Mouse (Mus musculus) intestine, embryonic 14.5 days (tissue): Measurements from ENCODE around the gene Krt33b. TPM values are rescaled to one million over a fixed set of nuclear protein-coding genes. Genes with fewer than 3 reads are reported as not detected.

Source experiments
- ATAC-seq: fragments of 200-750 bp; cut with Nextera tagmentation; replicated peaks from 2 replicates; pipeline ENCODE4 v1.8.0; 2017; ENCODE audit warnings: low read depth, moderate number of reproducible peaks, moderate TSS enrichment, moderate library complexity; ENCODE audit not compliant: low FRiP score, low TSS enrichment
- DNase-seq: peaks from one replicate; pipeline ENCODE4 v3.0.0-alpha.2; 2018; ENCODE audit warnings: low spot score
- H3K27ac ChIP-seq: fragments of 300-500 bp; sonication (generic); 2 replicates; pipeline ENCODE4 v1.5.1; 2014; ENCODE audit warnings: low read depth, mild to moderate bottlenecking, control low read depth
- H3K27me3 ChIP-seq: fragments of 300-500 bp; sonication (generic); replicated peaks from 2 replicates; pipeline ENCODE4 v1.6.1; 2014; ENCODE audit warnings: low read length, control low read depth; ENCODE audit not compliant: control insufficient read depth, insufficient read depth
- H3K36me3 ChIP-seq: fragments of 300-500 bp; sonication (generic); 2 replicates; pipeline ENCODE4 v1.6.1; 2014; ENCODE audit warnings: low read length, control low read depth; ENCODE audit not compliant: control insufficient read depth, insufficient read depth
- H3K4me1 ChIP-seq: fragments of 300-500 bp; sonication (generic); replicated peaks from 2 replicates; pipeline ENCODE4 v1.6.1; 2014; ENCODE audit warnings: low read length, control low read depth, mixed read lengths; ENCODE audit not compliant: control insufficient read depth, insufficient read depth
- H3K4me2 ChIP-seq: fragments of 300-500 bp; sonication (generic); 2 replicates; pipeline ENCODE4 v1.6.1; 2014; ENCODE audit warnings: low read length
- H3K4me3 ChIP-seq: fragments of 300-500 bp; sonication (generic); 2 replicates; pipeline ENCODE4 v1.5.1; 2014; ENCODE audit warnings: low read depth, low read length, control low read depth, mixed read lengths
- H3K9ac ChIP-seq: fragments of 300-500 bp; sonication (generic); 2 replicates; pipeline ENCODE4 v1.6.1; 2014; ENCODE audit warnings: mild to moderate bottlenecking, low read length
- H3K9me3 ChIP-seq: fragments of 300-500 bp; sonication (generic); 2 replicates; pipeline ENCODE4 v1.6.1; 2016; ENCODE audit warnings: low read length, control low read depth; ENCODE audit not compliant: control insufficient read depth
- WGBS: fragments of 180-500 bp; shearing (Covaris S2); extraction: QIAGEN DNeasy Blood & Tissue Kit; methylation state at CpG from one replicate; pipeline ENCODE4 v1.1.7; 2014; 5-methylcytosine and 5-hydroxymethylcytosine counted together
- polyA plus RNA-seq: library from polyadenylated mRNA; unstranded; fragments of >200 nt; fragmentation: Nextera tagmentation; extraction: Ambion mirVana; gene quantifications from 2 replicates; pipeline ENCODE4 v1.2.1, GENCODE M21; 2014

Gene Krt33b
- polyA plus RNA-seq, 1 experiment from 2014 or later, result not detected

DNA sequence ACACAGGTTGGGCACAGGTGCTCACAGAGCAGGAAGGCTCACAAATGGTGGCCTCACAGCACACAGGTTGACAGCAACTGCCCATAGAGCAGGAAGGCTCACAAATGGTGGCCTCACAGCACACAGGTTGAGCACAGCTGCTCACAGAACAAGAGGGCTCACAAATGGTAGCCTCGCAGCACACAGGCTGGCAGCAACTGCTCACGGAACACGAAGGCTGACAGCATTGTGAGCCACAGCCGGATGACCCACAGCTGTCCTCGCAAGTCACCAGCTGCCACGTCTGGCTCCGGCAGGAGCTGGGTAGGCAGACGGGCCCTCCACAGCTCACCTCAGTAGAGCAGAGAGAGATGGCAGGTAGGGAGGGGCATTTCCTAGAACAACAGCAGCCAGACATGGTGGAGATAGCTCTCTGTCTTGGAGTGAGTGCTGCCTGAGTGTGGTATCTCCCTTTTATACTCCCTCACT lies 43.5 kb downstream of the Krt33b start, which contains the start of gene Krtap16-1:
TSS of gene Krtap16-1 (minus strand) at position 418 of the 468 bp plus-strand sequence.
- H3K4me1 ChIP-seq, result no peaks in the 10 kb centered on the region
- H3K9ac ChIP-seq, result no peak within 1 kb of the TSS
- no peak for ATAC-seq
- H3K27ac ChIP-seq, result no peak within 1 kb of the TSS
- no peaks in the 10 kb centered on the region for H3K36me3 ChIP-seq
- DNase-seq, result no peak
- H3K4me3 ChIP-seq, result no peak within 1 kb of the TSS
- H3K27me3 ChIP-seq, result no peaks in the 10 kb centered on the region
- 84% methylated on average over 8 of the region's 8 CpGs for WGBS
- no peak within 1 kb of the TSS for H3K4me2 ChIP-seq
- no peaks in the 10 kb centered on the region for H3K9me3 ChIP-seq

DNA sequence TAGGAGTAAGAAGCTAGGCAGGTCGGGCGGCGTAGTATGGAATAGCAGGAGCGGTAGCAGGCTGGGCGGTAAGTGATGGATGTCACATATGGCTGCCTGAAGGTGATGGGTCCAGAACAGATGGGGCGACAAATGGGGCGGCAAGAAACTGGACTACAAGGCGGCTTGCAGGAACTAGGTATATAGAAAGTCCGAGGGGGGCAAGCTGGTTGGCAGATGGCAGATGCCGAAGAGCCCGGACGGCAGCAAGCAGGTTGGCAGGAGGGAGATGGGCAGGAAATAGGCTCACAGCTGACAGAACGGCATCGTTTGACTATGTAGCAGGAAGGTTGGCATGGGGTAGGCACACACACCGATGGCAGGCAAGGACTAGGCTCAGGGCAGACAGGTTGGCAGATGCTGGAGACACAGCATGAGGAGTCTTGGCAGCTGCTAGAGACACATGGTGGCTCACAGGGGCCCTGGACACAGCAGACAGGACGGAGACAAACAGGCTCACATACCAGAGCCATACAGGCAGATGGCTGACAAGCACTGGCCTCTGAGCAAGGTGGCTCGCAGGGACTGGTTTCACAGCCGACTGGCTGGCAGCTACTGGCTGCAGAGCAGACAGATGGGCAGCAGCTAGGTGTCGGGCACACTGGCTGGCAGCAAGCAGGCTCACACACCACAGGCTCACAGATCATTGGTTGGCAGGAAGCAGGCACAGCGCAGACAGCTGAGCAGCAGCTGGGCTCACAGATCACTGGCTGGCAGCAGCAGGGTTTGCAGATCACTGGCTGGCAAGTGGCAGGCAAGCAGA lies 44.2 kb downstream of the Krt33b start:
- DNase-seq, result no peak
- Histone ChIP-seq H3K36me3 (no peaks in the 10 kb centered on the region), H3K4me2 (no peak overlapping the region), H3K27ac (no peak overlapping the region), H3K4me1 (no peaks in the 10 kb centered on the region), H3K9ac (no peak overlapping the region), H3K9me3 (no peaks in the 10 kb centered on the region), H3K27me3 (no peaks in the 10 kb centered on the region), H3K4me3 (no peak overlapping the region)
- ATAC-seq, result no peak
- 81% methylated on average over 20 of the region's 20 CpGs for WGBS

DNA sequence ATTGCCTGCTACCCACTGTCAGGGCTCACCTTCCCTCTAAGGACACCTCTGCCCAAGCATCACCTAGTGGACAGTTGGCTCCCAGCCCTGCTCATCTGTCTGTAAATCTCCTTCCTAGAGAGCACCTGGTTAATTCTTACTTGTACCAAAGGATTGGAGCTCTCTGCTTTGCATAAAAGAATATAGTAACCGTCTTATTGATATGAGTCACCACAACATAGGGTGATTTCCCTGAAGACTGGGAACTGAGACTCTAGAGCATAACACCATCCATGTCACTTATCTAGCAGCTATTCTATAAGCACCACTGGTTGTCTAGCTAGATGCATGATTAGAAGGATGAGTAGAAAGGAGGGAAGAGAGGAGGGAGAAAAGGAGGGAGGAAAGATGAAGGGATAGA lies 46.2 kb downstream of the Krt33b start:
- Histone ChIP-seq H3K36me3 (no peaks in the 10 kb centered on the region), H3K9ac (no peak overlapping the region), H3K27ac (no peak overlapping the region), H3K4me3 (no peak overlapping the region), H3K27me3 (no peaks in the 10 kb centered on the region), H3K4me2 (no peak overlapping the region), H3K9me3 (no peaks in the 10 kb centered on the region), H3K4me1 (no peaks in the 10 kb centered on the region)
- DNase-seq (no peak), ATAC-seq (no peak)
- 98% methylated on average over 1 of the region's 1 CpGs for WGBS

DNA sequence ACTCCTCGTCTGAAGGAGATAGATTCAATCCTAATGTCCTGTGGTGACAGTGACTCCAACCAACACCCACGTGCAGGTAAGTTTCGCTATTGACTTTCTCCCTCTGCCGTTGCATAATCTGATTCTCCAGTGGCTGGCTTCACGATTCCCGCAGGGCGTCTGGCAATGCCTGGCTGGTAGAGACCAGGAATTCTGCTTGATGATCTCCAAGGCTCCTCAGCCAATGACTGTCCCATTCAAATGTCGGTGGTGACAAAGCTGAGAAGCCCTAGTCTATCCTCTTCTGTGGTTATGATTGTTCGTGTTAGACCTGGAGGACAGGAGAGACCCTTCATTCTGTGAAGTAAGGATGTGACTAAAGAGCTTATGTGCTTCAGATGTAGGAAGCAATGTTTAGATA lies 46.9 kb downstream of the Krt33b start:
- Histone ChIP-seq H3K36me3 (no peaks in the 10 kb centered on the region), H3K9me3 (no peaks in the 10 kb centered on the region), H3K4me2 (no peak overlapping the region), H3K27ac (no peak overlapping the region), H3K4me3 (no peak overlapping the region), H3K9ac (no peak overlapping the region), H3K4me1 (no peaks in the 10 kb centered on the region), H3K27me3 (no peaks in the 10 kb centered on the region)
- no peak for DNase-seq
- WGBS, result 84% methylated on average over 9 of the region's 9 CpGs
- ATAC-seq, result no peak

DNA sequence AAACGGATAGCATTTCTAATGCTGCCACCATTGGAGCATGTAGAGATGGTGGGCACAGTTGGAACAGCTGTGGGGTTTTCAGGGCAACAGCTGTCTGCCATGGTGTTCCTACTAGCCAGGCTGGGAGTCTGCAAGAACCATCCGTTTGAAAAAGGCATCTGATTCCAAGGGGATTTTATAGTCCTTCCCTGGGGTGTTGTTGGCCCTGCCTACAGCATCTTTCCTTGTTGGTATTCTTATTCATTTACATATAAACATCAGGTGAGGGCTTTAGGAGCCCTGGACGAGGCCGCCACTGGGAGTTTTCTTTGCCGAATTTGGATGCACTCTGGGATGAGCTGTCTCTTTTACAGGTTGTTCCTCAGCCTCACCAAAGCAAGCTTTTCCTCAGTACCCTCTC lies 50.7 kb downstream of the Krt33b start, which contains the start of gene Krtap29-1:
TSS of gene Krtap29-1 (minus strand) at position 101 of the 400 bp plus-strand sequence.
- H3K4me3 ChIP-seq, result no peak within 1 kb of the TSS
- no peaks in the 10 kb centered on the region for H3K27me3 ChIP-seq
- H3K4me2 ChIP-seq, result no peak within 1 kb of the TSS
- H3K27ac ChIP-seq, result no peak within 1 kb of the TSS
- 65% methylated on average over 5 of the region's 5 CpGs for WGBS
- no peak for ATAC-seq
- H3K9ac ChIP-seq, result no peak within 1 kb of the TSS
- no peaks in the 10 kb centered on the region for H3K9me3 ChIP-seq
- no peaks in the 10 kb centered on the region for H3K4me1 ChIP-seq
- DNase-seq, result no peak
- no peaks in the 10 kb centered on the region for H3K36me3 ChIP-seq

Other genes starting within 250 kb of the Krt33b start
- not detected in 2 replicates for gene Krtap4-8, start 249.2 kb downstream of the Krt33b start, polyA plus RNA-seq
- gene Krtap4-9, start 244.7 kb downstream of the Krt33b start, polyA plus RNA-seq, result not detected in 2 replicates
- not detected in 2 replicates for gene Gm11596, start 236.4 kb downstream of the Krt33b start, polyA plus RNA-seq
- gene Gm11569, start 230.9 kb downstream of the Krt33b start, polyA plus RNA-seq, result not detected in 2 replicates
- not detected in 2 replicates for gene Gm11554, start 225.4 kb downstream of the Krt33b start, polyA plus RNA-seq
- gene Krtap4-13, start 220.0 kb downstream of the Krt33b start, polyA plus RNA-seq, result not detected in 2 replicates
- not detected in 2 replicates for gene Gm11564, start 214.2 kb downstream of the Krt33b start, polyA plus RNA-seq
- not detected in 2 replicates for gene 2300003K06Rik, start 191.8 kb downstream of the Krt33b start, polyA plus RNA-seq
- gene Krtap4-16, start 178.3 kb downstream of the Krt33b start, polyA plus RNA-seq, result 0.19 TPM in 1 of 2 replicates, not detected in the other
- gene Gm11568, start 172.0 kb downstream of the Krt33b start, polyA plus RNA-seq, result not detected in 2 replicates
- not detected in 2 replicates for gene Gm11559, start 165.4 kb downstream of the Krt33b start, polyA plus RNA-seq
- not detected in 2 replicates for gene Krtap9-1, start 156.5 kb downstream of the Krt33b start, polyA plus RNA-seq
- not detected in 2 replicates for gene Gm11567, start 150.7 kb downstream of the Krt33b start, polyA plus RNA-seq
- gene Krtap31-1, start 121.9 kb downstream of the Krt33b start, polyA plus RNA-seq, result not detected in 2 replicates
- gene Gm11565, start 115.1 kb downstream of the Krt33b start, polyA plus RNA-seq, result not detected in 2 replicates
- gene Krtap31-2, start 93.6 kb downstream of the Krt33b start, polyA plus RNA-seq, result not detected in 2 replicates
- gene Krtap9-5, start 81.4 kb downstream of the Krt33b start, polyA plus RNA-seq, result not detected in 2 replicates
- gene Krtap29-1, start 50.8 kb downstream of the Krt33b start, polyA plus RNA-seq, result not detected in 2 replicates
- not detected in 2 replicates for gene Krtap16-1, start 43.3 kb downstream of the Krt33b start, polyA plus RNA-seq
- not detected in 2 replicates for gene Krtap17-1, start 35.9 kb downstream of the Krt33b start, polyA plus RNA-seq
- gene Krt33a, start 13.7 kb downstream of the Krt33b start, polyA plus RNA-seq, result not detected in 2 replicates
- not detected in 2 replicates for gene Krt34, start 11.7 kb upstream of the Krt33b start, polyA plus RNA-seq
- not detected in 2 replicates for gene Krt31, start 20.7 kb upstream of the Krt33b start, polyA plus RNA-seq
- not detected in 2 replicates for gene Krt32, start 58.4 kb upstream of the Krt33b start, polyA plus RNA-seq
- gene Krt35, start 66.4 kb upstream of the Krt33b start, polyA plus RNA-seq, result not detected in 2 replicates
- gene Krt36, start 75.8 kb upstream of the Krt33b start, polyA plus RNA-seq, result 0.11 and 0.13 TPM in 2 replicates
- 0.11 TPM in 1 of 2 replicates, not detected in the other for gene Krt13, start 91.7 kb upstream of the Krt33b start, polyA plus RNA-seq
- gene Krt15, start 106.1 kb upstream of the Krt33b start, polyA plus RNA-seq, result 1.3 TPM in 2 replicates
- gene Krt19, start 118.8 kb upstream of the Krt33b start, polyA plus RNA-seq, result 359 and 374 TPM in 2 replicates
- not detected in 2 replicates for gene Krt9, start 163.4 kb upstream of the Krt33b start, polyA plus RNA-seq
- gene Krt14, start 177.7 kb upstream of the Krt33b start, polyA plus RNA-seq, result 5.7 and 6.0 TPM in 2 replicates
- gene Krt16, start 219.0 kb upstream of the Krt33b start, polyA plus RNA-seq, result not detected in 2 replicates
- 8.7 and 9.9 TPM in 2 replicates for gene Krt17, start 231.2 kb upstream of the Krt33b start, polyA plus RNA-seq
- not detected in 2 replicates for gene Krt42, start 240.0 kb upstream of the Krt33b start, polyA plus RNA-seq